Mouse (Mus musculus): Measurements from ENCODE around the gene Eno3. TPM values are rescaled to one million over a fixed set of nuclear protein-coding genes. Genes with fewer than 3 reads are reported as not detected.

Gene Eno3
- polyA plus RNA-seq, 1 experiment: 75.8 TPM

DNA sequence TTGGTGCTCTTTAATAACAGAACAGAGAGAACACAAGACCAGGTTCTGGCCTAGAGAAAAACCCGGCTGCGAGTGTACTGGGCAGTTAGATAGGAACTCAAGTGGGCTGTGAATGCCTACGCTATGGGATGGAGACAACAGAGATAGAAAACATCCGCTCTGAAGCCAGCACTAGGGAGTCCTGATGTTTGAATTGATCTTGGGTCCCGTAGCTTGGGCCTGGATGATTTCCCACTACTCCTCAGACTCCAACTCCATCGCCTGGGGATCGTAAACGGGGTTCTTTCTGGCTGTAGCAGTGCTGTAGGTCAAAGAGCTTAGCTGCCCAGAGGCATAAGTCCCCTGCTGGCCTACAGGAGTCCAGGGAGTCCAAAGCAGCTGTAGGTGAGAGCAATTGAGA, 31.4 kb downstream of the Eno3 start:
- Histone ChIP-seq H3K4me1 (replicated peaks; ENCODE audit: control insufficient read depth, insufficient read depth, low read length) (peaks cover 10% of the 10 kb centered on the region), H3K36me3 (ENCODE audit: control insufficient read depth, insufficient read depth, low read length) (0 out of 2 replicates have a peak, but pooled peaks cover 3% of the 10 kb centered on the region), H3K27ac (ENCODE audit: control insufficient read depth, insufficient read depth, low read length) (no peak overlapping the region), H3K4me3 (ENCODE audit: control insufficient read depth, insufficient read depth, low read length) (peak overlapping the region; percentile 77), H3K27me3 (ENCODE audit: control insufficient read depth, insufficient read depth, low read length) (no peaks in the 10 kb centered on the region)
- TF ChIP-seq CTCF (IDR thresholded peaks at IDR 0.05; ENCODE audit: borderline replicate concordance, control insufficient read depth, extremely low read depth, insufficient read depth, low read length, poor library complexity) (no peak), POLR2A (IDR thresholded peaks at IDR 0.05; ENCODE audit: control insufficient read depth, extremely low read depth, insufficient read depth, low read length, poor library complexity) (no peak)
- WGBS: 54% methylated on average over 8 of the region's 8 CpGs
- DNase-seq: no peak

DNA sequence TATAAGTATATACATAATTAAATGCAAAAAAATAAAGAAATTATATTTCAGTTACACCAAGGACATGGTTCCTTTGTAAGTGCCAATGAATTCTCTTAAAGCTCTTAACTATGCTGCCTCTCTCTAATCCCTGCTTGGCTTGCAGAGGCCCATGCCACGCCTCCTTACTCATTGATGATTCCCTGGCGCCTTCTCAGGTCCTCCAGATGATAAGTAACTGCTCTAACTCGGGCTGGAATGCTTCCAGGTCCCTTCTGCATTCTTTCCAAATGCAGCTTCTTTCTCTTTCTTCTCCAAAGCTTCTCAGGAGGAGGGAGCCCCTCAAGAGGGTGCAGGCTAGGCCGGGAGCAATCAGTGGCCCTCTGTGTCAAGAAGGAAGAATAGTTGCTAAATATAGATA, 32.6 kb downstream of the Eno3 start:
- no peak overlapping the region for H3K4me3 ChIP-seq (ENCODE audit: control insufficient read depth, insufficient read depth, low read length)
- peaks cover 10% of the 10 kb centered on the region for H3K4me1 ChIP-seq (replicated peaks; ENCODE audit: control insufficient read depth, insufficient read depth, low read length)
- no peak for TF ChIP-seq CTCF (IDR thresholded peaks at IDR 0.05; ENCODE audit: borderline replicate concordance, control insufficient read depth, extremely low read depth, insufficient read depth, low read length, poor library complexity)
- no peak for TF ChIP-seq POLR2A (IDR thresholded peaks at IDR 0.05; ENCODE audit: control insufficient read depth, extremely low read depth, insufficient read depth, low read length, poor library complexity)
- 84% methylated on average over 4 of the region's 4 CpGs for WGBS
- no peak overlapping the region for H3K27ac ChIP-seq (ENCODE audit: control insufficient read depth, insufficient read depth, low read length)
- no peak for DNase-seq
- H3K36me3 ChIP-seq (ENCODE audit: control insufficient read depth, insufficient read depth, low read length): no peaks in the 10 kb centered on the region
- no peaks in the 10 kb centered on the region for H3K27me3 ChIP-seq (ENCODE audit: control insufficient read depth, insufficient read depth, low read length)

DNA sequence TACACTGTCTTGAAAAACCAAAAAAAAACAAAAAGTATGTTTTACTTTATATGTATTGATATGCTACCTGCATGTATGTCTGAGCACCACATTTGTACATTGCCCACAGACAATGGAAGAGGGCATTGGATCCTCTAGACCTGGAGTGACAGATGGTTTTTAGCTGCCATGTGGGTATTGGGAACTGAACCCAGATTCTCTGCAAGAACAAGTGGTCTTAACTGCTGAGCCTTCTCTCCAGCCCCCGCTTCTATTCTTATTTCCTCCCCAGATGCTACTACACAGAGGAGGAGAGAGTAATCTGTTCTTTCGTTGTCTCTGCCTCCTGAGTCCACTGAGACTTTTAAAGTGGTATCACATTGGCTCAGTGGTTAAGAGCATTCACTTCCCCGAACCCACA, 36.5 kb downstream of the Eno3 start:
- H3K36me3 ChIP-seq (ENCODE audit: control insufficient read depth, insufficient read depth, low read length): no peaks in the 10 kb centered on the region

DNA sequence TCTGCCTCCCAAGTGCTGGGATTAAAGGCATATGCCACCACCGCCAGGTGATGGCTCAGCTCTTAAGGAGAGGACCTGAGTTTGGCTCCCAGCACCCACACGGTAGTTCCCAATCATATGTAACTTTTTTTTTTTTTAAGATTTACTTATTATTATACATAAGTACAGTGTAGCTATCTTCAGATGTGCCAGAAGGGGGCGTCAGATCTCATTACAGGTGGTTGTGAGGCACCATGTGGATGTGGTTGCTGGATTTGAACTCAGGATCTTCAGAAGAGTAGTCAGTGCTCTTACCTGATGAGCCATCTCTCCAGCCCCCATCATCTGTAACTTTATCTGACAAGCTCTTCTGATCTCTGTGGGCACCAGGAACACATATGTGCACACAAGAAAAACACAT, 40.4 kb downstream of the Eno3 start:
- H3K4me3 ChIP-seq (ENCODE audit: control insufficient read depth, insufficient read depth, low read length): no peak overlapping the region
- TF ChIP-seq POLR2A (IDR thresholded peaks at IDR 0.05; ENCODE audit: control insufficient read depth, extremely low read depth, insufficient read depth, low read length, poor library complexity) (no peak), CTCF (IDR thresholded peaks at IDR 0.05; ENCODE audit: borderline replicate concordance, control insufficient read depth, extremely low read depth, insufficient read depth, low read length, poor library complexity) (no peak)
- H3K27ac ChIP-seq (ENCODE audit: control insufficient read depth, insufficient read depth, low read length): no peak overlapping the region
- H3K36me3 ChIP-seq (ENCODE audit: control insufficient read depth, insufficient read depth, low read length): no peaks in the 10 kb centered on the region
- H3K4me1 ChIP-seq (replicated peaks; ENCODE audit: control insufficient read depth, insufficient read depth, low read length): peaks cover 13% of the 10 kb centered on the region
- no peak for DNase-seq
- 82% methylated on average over 3 of the region's 3 CpGs for WGBS
- no peaks in the 10 kb centered on the region for H3K27me3 ChIP-seq (ENCODE audit: control insufficient read depth, insufficient read depth, low read length)

More for the DNA sequence above, 36.5 kb downstream of the Eno3 start:
- Histone ChIP-seq H3K27me3 (ENCODE audit: control insufficient read depth, insufficient read depth, low read length) (no peaks in the 10 kb centered on the region), H3K27ac (ENCODE audit: control insufficient read depth, insufficient read depth, low read length) (no peak overlapping the region), H3K4me1 (replicated peaks; ENCODE audit: control insufficient read depth, insufficient read depth, low read length) (peaks cover 1% of the 10 kb centered on the region), H3K4me3 (ENCODE audit: control insufficient read depth, insufficient read depth, low read length) (no peak overlapping the region)
- 35% methylated on average over 3 of the region's 3 CpGs for WGBS
- DNase-seq: no peak
- TF ChIP-seq POLR2A (IDR thresholded peaks at IDR 0.05; ENCODE audit: control insufficient read depth, extremely low read depth, insufficient read depth, low read length, poor library complexity) (no peak), CTCF (IDR thresholded peaks at IDR 0.05; ENCODE audit: borderline replicate concordance, control insufficient read depth, extremely low read depth, insufficient read depth, low read length, poor library complexity) (no peak)

DNA sequence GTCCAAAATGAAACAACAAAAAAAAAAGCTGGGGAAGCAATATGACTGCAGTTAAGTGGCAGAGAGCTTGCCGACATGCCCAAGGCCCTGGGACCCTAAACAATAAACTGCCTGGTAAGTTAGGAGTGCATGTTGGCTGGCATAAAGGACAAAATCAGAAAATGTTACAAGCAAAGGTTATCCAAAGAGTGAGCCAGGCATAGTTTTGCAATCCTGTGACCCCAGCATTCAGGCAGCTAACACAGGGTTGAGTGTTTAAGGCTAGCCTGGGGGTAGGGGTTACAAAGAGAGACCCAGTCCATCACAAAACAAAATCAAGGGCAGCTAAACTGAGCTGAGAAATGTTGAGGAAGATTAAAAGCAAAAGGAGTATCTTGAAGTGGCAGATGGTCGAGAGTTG, 42.0 kb downstream of the Eno3 start:
- no peaks in the 10 kb centered on the region for H3K27me3 ChIP-seq (ENCODE audit: control insufficient read depth, insufficient read depth, low read length)
- H3K4me3 ChIP-seq (ENCODE audit: control insufficient read depth, insufficient read depth, low read length): no peak overlapping the region
- H3K27ac ChIP-seq (ENCODE audit: control insufficient read depth, insufficient read depth, low read length): no peak overlapping the region
- H3K36me3 ChIP-seq (ENCODE audit: control insufficient read depth, insufficient read depth, low read length): no peaks in the 10 kb centered on the region
- TF ChIP-seq CTCF (IDR thresholded peaks at IDR 0.05; ENCODE audit: borderline replicate concordance, control insufficient read depth, extremely low read depth, insufficient read depth, low read length, poor library complexity): no peak
- TF ChIP-seq POLR2A (IDR thresholded peaks at IDR 0.05; ENCODE audit: control insufficient read depth, extremely low read depth, insufficient read depth, low read length, poor library complexity): no peak
- WGBS: 74% methylated on average over 2 of the region's 2 CpGs
- H3K4me1 ChIP-seq (replicated peaks; ENCODE audit: control insufficient read depth, insufficient read depth, low read length): peaks cover 13% of the 10 kb centered on the region
- DNase-seq: no peak

DNA sequence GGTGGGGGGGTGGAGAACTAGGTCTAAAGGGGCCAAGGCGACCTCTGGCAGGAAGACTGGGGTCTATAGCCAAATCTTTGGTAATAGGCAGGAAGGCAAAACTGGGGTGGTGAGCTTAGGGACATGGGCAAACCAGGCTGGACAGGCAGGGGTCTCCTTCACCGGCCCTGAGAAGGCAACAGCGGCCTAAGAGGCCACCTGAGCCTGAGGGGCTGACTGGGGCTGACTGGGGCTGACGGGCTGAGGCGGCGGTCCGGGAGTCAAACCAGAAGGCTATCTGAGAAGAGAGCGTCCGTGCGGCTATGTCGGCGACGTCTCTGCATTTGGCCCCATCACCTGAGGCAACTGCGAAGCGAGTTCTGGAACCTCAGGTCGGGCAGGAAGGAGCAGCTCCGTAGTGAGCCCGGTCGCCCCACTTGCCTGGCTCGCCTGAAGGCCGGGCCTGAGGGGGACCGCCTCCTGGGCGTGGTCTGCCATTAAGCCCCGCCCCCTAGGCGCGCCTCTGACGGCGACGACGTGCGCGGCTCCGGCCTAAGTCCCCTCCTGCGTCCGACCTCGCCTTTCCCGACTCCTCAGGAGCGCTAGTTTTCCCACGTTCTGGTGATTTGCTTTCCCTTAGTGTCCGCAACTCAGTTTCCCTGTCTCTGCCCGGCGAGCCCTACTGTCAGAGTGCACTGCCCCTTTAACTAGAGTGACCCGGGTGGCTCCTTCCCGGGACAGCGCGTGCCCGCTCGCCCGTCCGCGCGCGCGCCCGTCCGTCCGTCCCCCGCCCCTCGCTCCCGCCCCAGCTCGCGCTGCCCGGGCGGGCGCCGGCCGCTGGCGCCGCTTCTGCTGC, 42.9 kb downstream of the Eno3 start, which contains the start of the genes Inca1 and Kif1c:
Inca1 (minus strand) TSS at position 434 of the 835 bp plus-strand sequence.
Kif1c (plus strand) TSS at position 827 of the 835 bp plus-strand sequence.
- peak; percentile 97 for DNase-seq

More for the DNA sequence above, 42.9 kb downstream of the Eno3 start, which contains the start of the genes Inca1 and Kif1c:
- Histone ChIP-seq H3K4me1 (replicated peaks; ENCODE audit: control insufficient read depth, insufficient read depth, low read length) (peaks cover 13% of the 10 kb centered on the region), H3K36me3 (ENCODE audit: control insufficient read depth, insufficient read depth, low read length) (peaks cover 6% of the 10 kb centered on the region; the same call in 1 of the 2 replicates), H3K27me3 (ENCODE audit: control insufficient read depth, insufficient read depth, low read length) (no peaks in the 10 kb centered on the region), H3K27ac (ENCODE audit: control insufficient read depth, insufficient read depth, low read length) (0 out of 2 replicates have a peak within 1 kb of the TSS, but pooled peaks have one; percentile 23), H3K4me3 (ENCODE audit: control insufficient read depth, insufficient read depth, low read length) (peak within 1 kb of the TSS; percentile 79)
- peak; percentile 75 for TF ChIP-seq POLR2A (IDR thresholded peaks at IDR 0.05; ENCODE audit: control insufficient read depth, extremely low read depth, insufficient read depth, low read length, poor library complexity)
- 0 out of 2 replicates have a peak, but pooled peaks have one; percentile 38 for TF ChIP-seq CTCF (IDR thresholded peaks at IDR 0.05; ENCODE audit: borderline replicate concordance, control insufficient read depth, extremely low read depth, insufficient read depth, low read length, poor library complexity)
- 3% methylated on average over 69 of the region's 69 CpGs for WGBS

All from thymus, adult 2 months (tissue).